ENCODE assay signal across 8 mouse cellular contexts in genomic region chr1:69656929-69657328, GRCm38 (mm10). TPM values are rescaled to one million over a fixed set of nuclear protein-coding genes. Genes with fewer than 3 reads are reported as not detected.
DNase-seq lines count a peak whose midpoint lies in the region; ATAC-seq lines count a peak whose summit lies in the region.

No protein-coding gene starts in this region.

- H3K27me3 ChIP-seq in kidney, embryonic 14.5 days (ENCODE audit: control insufficient read depth, insufficient read depth, low read length): no peaks in the 10 kb centered on the region
- H3K27me3 ChIP-seq in liver, embryonic 12.5 days (replicated peaks): no peaks in the 10 kb centered on the region

- no peaks in the 10 kb centered on the region for H3K4me1 ChIP-seq in kidney, embryonic 14.5 days (ENCODE audit: control insufficient read depth, insufficient read depth, low read length)
- H3K4me1 ChIP-seq in liver, embryonic 12.5 days: peaks cover 29% of the 10 kb centered on the region

- WGBS in kidney, embryonic 14.5 days: 28% methylated on average over 16 of the region's 16 CpGs
- 24% methylated on average over 16 of the region's 16 CpGs for WGBS in liver, embryonic 12.5 days (ENCODE audit: insufficient replicate concordance)

- no peak overlapping the region for H3K27ac ChIP-seq in kidney, embryonic 14.5 days (ENCODE audit: low read depth, low read length)
- no peak overlapping the region for H3K27ac ChIP-seq in liver, embryonic 12.5 days

- DNase-seq in kidney, adult 9 months: peak; percentile 3
- DNase-seq in gastrocnemius, postnatal 10 days: peak; percentile 13
- DNase-seq in skeletal muscle tissue, adult 2 months (ENCODE audit: low read depth, low spot score): peak; percentile 77
- DNase-seq in retina, postnatal 1 day: no peak
- no peak for DNase-seq in left cerebral cortex, adult 9 months (ENCODE audit: low spot score in 2 of 2)
- DNase-seq in adrenal gland, adult 8-10 months: no peak

- no peak overlapping the region for H3K9ac ChIP-seq in kidney, embryonic 14.5 days (ENCODE audit: low read depth, low read length)
- peak overlapping the region; percentile 17; the same call in 1 of the 2 replicates for H3K9ac ChIP-seq in liver, embryonic 12.5 days

- H3K4me2 ChIP-seq in kidney, embryonic 14.5 days (replicated peaks; ENCODE audit: low read depth, low read length): no peak overlapping the region
- peak overlapping the region; percentile 50 for H3K4me2 ChIP-seq in liver, embryonic 12.5 days

- H3K9me3 ChIP-seq in kidney, embryonic 14.5 days (ENCODE audit: control insufficient read depth, low read length): no peaks in the 10 kb centered on the region
- no peaks in the 10 kb centered on the region for H3K9me3 ChIP-seq in liver, embryonic 12.5 days (replicated peaks)

- H3K36me3 ChIP-seq in kidney, embryonic 14.5 days (ENCODE audit: control insufficient read depth, insufficient read depth, low read length): no peaks in the 10 kb centered on the region
- H3K36me3 ChIP-seq in liver, embryonic 12.5 days: no peaks in the 10 kb centered on the region

- ATAC-seq in kidney, embryonic 14.5 days (ENCODE audit: low FRiP score, low TSS enrichment): no peak
- no peak for ATAC-seq in liver, embryonic 12.5 days

- no peak overlapping the region for H3K4me3 ChIP-seq in kidney, embryonic 14.5 days (ENCODE audit: low read length)
- H3K4me3 ChIP-seq in liver, embryonic 12.5 days: peak overlapping the region; percentile 4; the same call in 1 of the 2 replicates

RNA-seq across cellular contexts. Expression of gene Ikzf2, which starts 30.1 kb away (rescaled TPM):
- 4.8 and 5.6 TPM in 2 replicates for polyA plus RNA-seq in kidney, embryonic 14.5 days (2014; fragmentation: Nextera tagmentation; extraction: Ambion mirVana)
- total RNA-seq in gastrocnemius, postnatal 10 days (2021): 10 to 100 TPM in 1 of 2 experiments, 1 to 10 TPM in 1; 8.9 to 11.6 TPM
- polyA plus RNA-seq in liver, embryonic 12.5 days (2016; fragmentation: Nextera tagmentation; extraction: Ambion mirVana): 1.6 and 1.9 TPM in 2 replicates
- 10 to 100 TPM in 3 of 4 experiments, 1 to 10 TPM in 1; 9.0 to 15.8 (median 13.4) TPM for total RNA-seq in adrenal gland, adult 8-10 months (2022)

Comparison
In these comparisons a context has a peak if more than half of its experiments do, and no peak if none do; other contexts are left out.
1. DNase-seq: peak in kidney, adult 9 months (single experiment), gastrocnemius, postnatal 10 days (single experiment) and skeletal muscle tissue, adult 2 months (single experiment); none in retina, postnatal 1 day (single experiment), left cerebral cortex, adult 9 months (0 of 2) and adrenal gland, adult 8-10 months (single experiment).